Mouse (Mus musculus): ENCODE measurements around the gene Tecta. TPM values are rescaled to one million over a fixed set of nuclear protein-coding genes. Genes with fewer than 3 reads are reported as not detected.
A peak's percentile ranks its signal among the peaks of the same experiment; 100 is the strongest.

Tecta gene
- total and polyA plus RNA-seq, 3 experiments = 0.11 TPM; not detected in 2

DNA sequence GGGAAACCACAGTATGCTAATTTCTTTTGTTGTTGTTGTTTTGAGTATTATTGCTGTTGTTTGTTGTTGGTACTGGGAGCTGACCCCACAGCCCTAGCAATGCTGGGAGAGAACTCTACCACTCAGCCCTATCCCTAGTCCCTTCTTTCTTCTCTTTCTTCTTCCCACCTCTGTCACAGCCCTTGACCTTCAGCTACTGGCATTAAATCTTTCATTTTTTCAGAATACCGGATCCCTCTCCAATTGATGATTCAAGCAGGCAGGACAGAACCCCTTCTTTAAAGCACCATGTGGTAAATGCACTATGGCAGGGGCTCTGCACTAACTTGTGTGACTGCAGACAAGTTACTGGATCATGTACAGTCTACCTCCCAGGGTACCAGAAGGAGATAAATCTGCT, 63.2 kb downstream of the Tecta start:
- Histone ChIP-seq H3K4me3 (ENCODE audit: low read depth, low read length) (no peak overlapping the region), H3K4me1 (ENCODE audit: insufficient read depth, low read depth, low read length) (peaks cover 7% of the 10 kb centered on the region; the same call in 1 of the 2 replicates), H3K27me3 (ENCODE audit: insufficient read depth, low read length) (peaks cover 5% of the 10 kb centered on the region), H3K9me3 (replicated peaks) (no peaks in the 10 kb centered on the region), H3K36me3 (replicated peaks) (no peaks in the 10 kb centered on the region)
- TF ChIP-seq TAL1 (conservative IDR thresholded peaks at IDR 0.05; ENCODE audit: low read depth, low read length) = no peak
- TF ChIP-seq GATA2 (IDR thresholded peaks at IDR 0.05; ENCODE audit: borderline replicate concordance, low read depth, low read length) = no peak
- TF ChIP-seq GATA1 (IDR thresholded peaks at IDR 0.05; ENCODE audit: borderline replicate concordance, low read length) = no peak
- no peak for TF ChIP-seq POLR2AphosphoS5 (IDR thresholded peaks at IDR 0.05; ENCODE audit: insufficient replicate concordance, low read depth, low read length)
- TF ChIP-seq CTCF (IDR thresholded peaks at IDR 0.05; ENCODE audit: low read depth, low read length) = no peak
- ATAC-seq (ENCODE audit: extremely low read depth, insufficient number of reproducible peaks, low FRiP score, poor library complexity, severe bottlenecking) = no peak
- no peak for DNase-seq (ENCODE audit: low spot score)

DNA sequence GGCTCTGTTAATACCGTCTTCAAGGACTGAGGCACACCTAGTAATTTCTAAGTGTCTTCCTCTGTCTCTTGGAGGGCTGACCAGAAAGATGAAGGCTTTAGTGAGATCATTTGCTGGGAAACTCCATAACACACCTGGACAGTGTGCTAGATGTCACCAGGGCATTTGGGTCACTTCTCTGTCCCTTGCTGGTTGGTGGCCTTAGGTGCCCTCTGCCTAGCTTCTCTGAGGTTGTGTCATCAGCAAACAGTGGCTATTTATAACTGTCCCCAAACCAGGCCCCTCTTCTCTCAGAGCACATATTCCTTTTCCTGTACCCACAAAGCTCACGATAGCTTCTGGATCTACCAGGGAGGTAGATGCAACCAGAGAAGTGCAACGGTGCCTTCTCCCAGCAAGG, 64.8 kb downstream of the Tecta start:
- no peak for ATAC-seq (ENCODE audit: extremely low read depth, insufficient number of reproducible peaks, low FRiP score, poor library complexity, severe bottlenecking)
- no peak for DNase-seq (ENCODE audit: low spot score)
- Histone ChIP-seq H3K27me3 (ENCODE audit: insufficient read depth, low read length) (peaks cover 7% of the 10 kb centered on the region), H3K4me3 (ENCODE audit: low read depth, low read length) (no peak overlapping the region), H3K4me1 (ENCODE audit: insufficient read depth, low read depth, low read length) (peaks cover 7% of the 10 kb centered on the region; the same call in 1 of the 2 replicates), H3K36me3 (replicated peaks) (no peaks in the 10 kb centered on the region), H3K9me3 (replicated peaks) (no peaks in the 10 kb centered on the region)
- no peak for TF ChIP-seq TAL1 (conservative IDR thresholded peaks at IDR 0.05; ENCODE audit: low read depth, low read length)
- no peak for TF ChIP-seq CTCF (IDR thresholded peaks at IDR 0.05; ENCODE audit: low read depth, low read length)
- no peak for TF ChIP-seq POLR2AphosphoS5 (IDR thresholded peaks at IDR 0.05; ENCODE audit: insufficient replicate concordance, low read depth, low read length)
- no peak for TF ChIP-seq GATA2 (IDR thresholded peaks at IDR 0.05; ENCODE audit: borderline replicate concordance, low read depth, low read length)
- TF ChIP-seq GATA1 (IDR thresholded peaks at IDR 0.05; ENCODE audit: borderline replicate concordance, low read length) = no peak

DNA sequence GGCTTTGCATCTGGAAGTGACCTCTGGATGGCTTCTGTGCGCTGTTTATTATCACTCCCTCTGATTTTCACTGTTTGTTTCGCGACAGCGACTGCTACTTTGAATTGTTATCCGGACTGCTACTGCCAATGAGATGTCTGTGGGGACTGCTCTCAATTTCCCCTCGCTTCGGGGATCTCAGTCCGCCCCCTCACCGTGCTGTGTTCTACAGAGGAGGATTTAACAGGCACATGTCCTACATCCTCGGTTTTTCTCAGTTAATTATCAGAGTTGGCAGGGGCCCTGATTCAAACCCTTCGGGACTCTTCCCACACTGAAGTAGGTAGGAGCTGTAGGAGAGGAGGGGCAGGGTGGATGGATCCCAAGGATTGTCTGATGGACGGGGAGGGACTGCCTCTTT, 67.0 kb downstream of the Tecta start:
- peaks cover 7% of the 10 kb centered on the region for H3K27me3 ChIP-seq (ENCODE audit: insufficient read depth, low read length)
- H3K4me3 ChIP-seq (ENCODE audit: low read depth, low read length) = no peak overlapping the region
- no peak for ATAC-seq (ENCODE audit: extremely low read depth, insufficient number of reproducible peaks, low FRiP score, poor library complexity, severe bottlenecking)
- no peaks in the 10 kb centered on the region for H3K36me3 ChIP-seq (replicated peaks)
- DNase-seq (ENCODE audit: low spot score) = no peak
- H3K9me3 ChIP-seq (replicated peaks) = no peaks in the 10 kb centered on the region
- peaks cover 11% of the 10 kb centered on the region; the same call in 1 of the 2 replicates for H3K4me1 ChIP-seq (ENCODE audit: insufficient read depth, low read depth, low read length)
- TF ChIP-seq GATA1 (IDR thresholded peaks at IDR 0.05; ENCODE audit: borderline replicate concordance, low read length) (no peak), POLR2AphosphoS5 (IDR thresholded peaks at IDR 0.05; ENCODE audit: insufficient replicate concordance, low read depth, low read length) (no peak), GATA2 (IDR thresholded peaks at IDR 0.05; ENCODE audit: borderline replicate concordance, low read depth, low read length) (no peak), CTCF (IDR thresholded peaks at IDR 0.05; ENCODE audit: low read depth, low read length) (no peak), TAL1 (conservative IDR thresholded peaks at IDR 0.05; ENCODE audit: low read depth, low read length) (no peak)

DNA sequence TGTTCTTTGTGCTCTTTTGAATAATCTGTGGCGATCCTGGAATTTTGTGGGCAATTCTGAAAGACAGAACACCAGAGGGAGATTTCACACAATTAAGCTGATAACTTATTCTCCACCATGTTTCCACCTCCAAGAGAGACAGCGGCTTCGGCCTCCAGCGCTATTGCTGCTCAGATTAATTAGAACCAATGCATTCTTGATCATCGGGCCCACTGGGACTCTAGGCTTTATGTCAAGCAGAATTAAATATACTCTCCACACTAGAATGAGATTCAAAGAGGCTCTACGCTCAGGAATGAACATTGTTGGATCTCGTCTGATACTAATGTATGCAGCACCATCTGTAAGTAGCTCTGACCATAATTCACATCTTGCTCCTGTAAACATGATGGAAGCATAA, 68.4 kb downstream of the Tecta start:
- ATAC-seq (ENCODE audit: extremely low read depth, insufficient number of reproducible peaks, low FRiP score, poor library complexity, severe bottlenecking) = no peak
- no peak overlapping the region for H3K4me3 ChIP-seq (ENCODE audit: low read depth, low read length)
- DNase-seq (ENCODE audit: low spot score) = no peak
- H3K4me1 ChIP-seq (ENCODE audit: insufficient read depth, low read depth, low read length) = peaks cover 8% of the 10 kb centered on the region; the same call in 1 of the 2 replicates
- peaks cover 7% of the 10 kb centered on the region for H3K27me3 ChIP-seq (ENCODE audit: insufficient read depth, low read length)
- TF ChIP-seq CTCF (IDR thresholded peaks at IDR 0.05; ENCODE audit: low read depth, low read length) = no peak
- TF ChIP-seq GATA1 (IDR thresholded peaks at IDR 0.05; ENCODE audit: borderline replicate concordance, low read length) = no peak
- TF ChIP-seq GATA2 (IDR thresholded peaks at IDR 0.05; ENCODE audit: borderline replicate concordance, low read depth, low read length) = no peak
- no peak for TF ChIP-seq TAL1 (conservative IDR thresholded peaks at IDR 0.05; ENCODE audit: low read depth, low read length)
- no peak for TF ChIP-seq POLR2AphosphoS5 (IDR thresholded peaks at IDR 0.05; ENCODE audit: insufficient replicate concordance, low read depth, low read length)
- H3K36me3 ChIP-seq (replicated peaks) = no peaks in the 10 kb centered on the region
- H3K9me3 ChIP-seq (replicated peaks) = no peaks in the 10 kb centered on the region

DNA sequence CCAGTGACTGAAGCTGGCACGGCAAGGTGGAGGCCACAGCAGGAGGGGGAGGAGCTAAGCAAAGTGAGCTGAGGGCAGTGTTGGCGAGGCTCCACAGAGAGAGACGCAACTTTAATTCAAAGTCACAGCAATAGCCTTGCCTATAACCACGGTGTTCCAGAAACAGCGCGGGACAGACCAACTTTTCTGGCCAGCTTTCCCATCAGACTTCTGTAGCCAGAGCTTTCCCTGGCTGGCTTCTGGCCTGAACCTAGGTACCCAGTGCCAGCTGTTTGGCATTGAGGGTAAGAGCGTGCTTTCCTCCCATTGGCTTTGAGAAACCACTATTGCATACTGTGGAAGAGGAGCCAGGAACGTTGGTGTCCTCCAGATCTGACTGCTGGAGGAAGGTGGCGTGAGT, 70.0 kb downstream of the Tecta start:
- DNase-seq (ENCODE audit: low spot score) (no peak), ATAC-seq (ENCODE audit: extremely low read depth, insufficient number of reproducible peaks, low FRiP score, poor library complexity, severe bottlenecking) (no peak)
- Histone ChIP-seq H3K4me3 (ENCODE audit: low read depth, low read length) (no peak overlapping the region), H3K4me1 (ENCODE audit: insufficient read depth, low read depth, low read length) (peaks cover 4% of the 10 kb centered on the region; the same call in 1 of the 2 replicates), H3K36me3 (replicated peaks) (no peaks in the 10 kb centered on the region), H3K27me3 (ENCODE audit: insufficient read depth, low read length) (peaks cover 7% of the 10 kb centered on the region), H3K9me3 (replicated peaks) (no peaks in the 10 kb centered on the region)
- no peak for TF ChIP-seq GATA1 (IDR thresholded peaks at IDR 0.05; ENCODE audit: borderline replicate concordance, low read length)
- no peak for TF ChIP-seq GATA2 (IDR thresholded peaks at IDR 0.05; ENCODE audit: borderline replicate concordance, low read depth, low read length)
- no peak for TF ChIP-seq POLR2AphosphoS5 (IDR thresholded peaks at IDR 0.05; ENCODE audit: insufficient replicate concordance, low read depth, low read length)
- no peak for TF ChIP-seq CTCF (IDR thresholded peaks at IDR 0.05; ENCODE audit: low read depth, low read length)
- no peak for TF ChIP-seq TAL1 (conservative IDR thresholded peaks at IDR 0.05; ENCODE audit: low read depth, low read length)

DNA sequence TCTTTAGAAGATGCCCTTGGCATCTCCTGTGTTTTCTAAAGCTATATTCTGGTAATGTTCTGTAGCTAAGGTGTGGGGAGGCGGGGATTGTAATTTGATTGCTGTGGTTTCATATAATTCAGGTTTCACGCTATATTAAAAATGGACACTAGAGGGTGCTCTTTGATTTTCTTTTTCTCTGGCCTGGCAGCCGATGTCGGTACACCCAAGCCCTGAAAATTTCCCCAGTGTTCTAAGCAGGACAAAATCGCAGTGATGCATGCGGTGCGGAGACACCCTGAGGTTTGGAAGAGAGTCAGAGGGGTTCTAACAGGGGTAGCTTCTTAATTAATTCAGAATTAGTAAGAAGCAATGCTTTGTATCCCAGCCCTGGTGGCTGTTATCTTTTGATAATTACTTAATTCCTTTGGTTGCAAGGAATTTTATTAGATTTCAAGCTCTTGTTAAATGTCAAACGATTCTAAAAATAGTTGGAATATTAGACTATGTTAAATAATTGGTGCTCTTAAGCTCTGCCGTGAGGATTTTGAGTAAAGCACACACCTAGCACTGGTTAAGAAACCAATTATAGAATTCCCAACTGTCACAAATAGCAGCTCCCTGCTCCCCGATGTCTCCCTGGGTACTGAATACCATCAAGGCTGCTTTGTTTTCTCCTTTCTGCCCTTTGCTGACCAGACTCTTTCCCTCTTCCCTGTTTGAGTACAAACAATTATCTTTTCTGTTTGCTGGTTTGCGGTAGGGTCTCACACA, 72.9 kb downstream of the Tecta start:
- Histone ChIP-seq H3K36me3 (replicated peaks) (no peaks in the 10 kb centered on the region), H3K27me3 (ENCODE audit: insufficient read depth, low read length) (peaks cover 5% of the 10 kb centered on the region), H3K4me1 (ENCODE audit: insufficient read depth, low read depth, low read length) (peaks cover 4% of the 10 kb centered on the region; the same call in 1 of the 2 replicates), H3K4me3 (ENCODE audit: low read depth, low read length) (no peak overlapping the region), H3K9me3 (replicated peaks) (no peaks in the 10 kb centered on the region)
- peak; percentile 11 for DNase-seq (ENCODE audit: low spot score)
- peak; percentile 29; the same call in 1 of the 2 replicates for TF ChIP-seq CTCF (IDR thresholded peaks at IDR 0.05; ENCODE audit: low read depth, low read length)
- TF ChIP-seq GATA2 (IDR thresholded peaks at IDR 0.05; ENCODE audit: borderline replicate concordance, low read depth, low read length) = no peak
- no peak for TF ChIP-seq GATA1 (IDR thresholded peaks at IDR 0.05; ENCODE audit: borderline replicate concordance, low read length)
- ATAC-seq (ENCODE audit: extremely low read depth, insufficient number of reproducible peaks, low FRiP score, poor library complexity, severe bottlenecking) = no peak

All from G1E (cell line).